Mouse (Mus musculus) stomach, embryonic 15.5 days (tissue): ENCODE data around the gene Clybl. TPM values are rescaled to one million over a fixed set of nuclear protein-coding genes. Genes with fewer than 3 reads are reported as not detected.

Source experiments
- ATAC-seq: fragments of 200-750 bp; cut with Nextera tagmentation; 2 replicates; pipeline ENCODE4 v1.8.0; 2017; ENCODE audit warnings: low read depth, moderate number of reproducible peaks, moderate TSS enrichment; ENCODE audit not compliant: insufficient read depth, low FRiP score
- H3K27ac ChIP-seq: fragments of 300-500 bp; sonication (generic); 2 replicates; pipeline ENCODE4 v1.5.1; 2015; ENCODE audit warnings: mild to moderate bottlenecking, inconsistent platforms
- H3K27me3 ChIP-seq: fragments of 300-500 bp; sonication (generic); replicated peaks from 2 replicates; pipeline ENCODE4 v1.6.1; 2015; ENCODE audit warnings: inconsistent platforms
- H3K36me3 ChIP-seq: fragments of 300-500 bp; sonication (generic); 2 replicates; pipeline ENCODE4 v1.6.1; 2015; ENCODE audit warnings: inconsistent platforms
- H3K4me1 ChIP-seq: fragments of 300-500 bp; sonication (generic); 2 replicates; pipeline ENCODE4 v1.6.1; 2015; ENCODE audit warnings: inconsistent platforms
- H3K4me2 ChIP-seq: fragments of 300-500 bp; sonication (generic); 2 replicates; pipeline ENCODE4 v1.6.1; 2015; ENCODE audit warnings: mild to moderate bottlenecking, inconsistent platforms
- H3K4me3 ChIP-seq: fragments of 300-500 bp; sonication (generic); replicated peaks from 2 replicates; pipeline ENCODE4 v1.5.1; 2015; ENCODE audit warnings: inconsistent platforms
- H3K9ac ChIP-seq: fragments of 300-500 bp; sonication (generic); 2 replicates; pipeline ENCODE4 v1.6.1; 2015; ENCODE audit warnings: inconsistent platforms
- H3K9me3 ChIP-seq: fragments of 300-500 bp; sonication (generic); 2 replicates; pipeline ENCODE4 v1.6.1; 2016; ENCODE audit warnings: inconsistent platforms
- whole genome bisulfite sequencing: fragments of 180-500 bp; shearing (Covaris S2); methylation state at CpG from one replicate; pipeline ENCODE4 v1.1.7; 2015; 5-methylcytosine and 5-hydroxymethylcytosine counted together
- polyA plus RNA-seq: library from polyadenylated mRNA; unstranded; fragments of >200 nt; fragmentation: Nextera tagmentation; extraction: Ambion mirVana; gene quantifications from 2 replicates; pipeline ENCODE4 v1.2.1, GENCODE M21; 2015

Clybl gene
- polyA plus RNA-seq, 1 experiment from 2014 or later, result 25.4 TPM

- 86% methylated on average over 8 of the region's 8 CpGs for WGBS
- Histone ChIP-seq H3K4me1 (no peaks in the 10 kb centered on the region), H3K9me3 (no peaks in the 10 kb centered on the region), H3K4me2 (no peak overlapping the region), H3K27ac (no peak overlapping the region), H3K9ac (no peak overlapping the region), H3K27me3 (no peaks in the 10 kb centered on the region), H3K36me3 (no peaks in the 10 kb centered on the region), H3K4me3 (no peak overlapping the region)
- no peak for ATAC-seq
Measured at GRCm38 (mm10) chr14:122350766-122351165, 169.3 kb downstream of the Clybl start.

GRCm38 (mm10) chr14:122357316-122357715 is 175.8 kb downstream of the Clybl start:
- no peaks in the 10 kb centered on the region for H3K4me1 ChIP-seq

GRCm38 (mm10) chr14:122358592-122358991 is 177.1 kb downstream of the Clybl start:
- no peaks in the 10 kb centered on the region for H3K27me3 ChIP-seq
- no peaks in the 10 kb centered on the region for H3K4me1 ChIP-seq
- 85% methylated on average over 3 of the region's 3 CpGs for WGBS
- no peak overlapping the region for H3K27ac ChIP-seq
- no peak for ATAC-seq
- no peak overlapping the region for H3K9ac ChIP-seq
- no peaks in the 10 kb centered on the region for H3K9me3 ChIP-seq
- no peak overlapping the region for H3K4me2 ChIP-seq
- no peak overlapping the region for H3K4me3 ChIP-seq
- H3K36me3 ChIP-seq, result no peaks in the 10 kb centered on the region

More at GRCm38 (mm10) chr14:122357316-122357715, 175.8 kb downstream of the Clybl start:
- Histone ChIP-seq H3K36me3 (no peaks in the 10 kb centered on the region), H3K27ac (no peak overlapping the region), H3K9me3 (no peaks in the 10 kb centered on the region), H3K4me2 (no peak overlapping the region), H3K27me3 (no peaks in the 10 kb centered on the region), H3K9ac (no peak overlapping the region), H3K4me3 (no peak overlapping the region)
- no peak for ATAC-seq
- 74% methylated on average over 4 of the region's 4 CpGs for WGBS

- 83% methylated on average over 23 of the region's 23 CpGs for WGBS
- H3K27me3 ChIP-seq, result no peaks in the 10 kb centered on the region
- no peaks in the 10 kb centered on the region for H3K9me3 ChIP-seq
- no peak for ATAC-seq
- no peak overlapping the region for H3K4me2 ChIP-seq
- H3K36me3 ChIP-seq, result no peaks in the 10 kb centered on the region
- no peak overlapping the region for H3K9ac ChIP-seq
- H3K27ac ChIP-seq, result no peak overlapping the region
- H3K4me1 ChIP-seq, result no peaks in the 10 kb centered on the region
- H3K4me3 ChIP-seq, result no peak overlapping the region
Measured at GRCm38 (mm10) chr14:122359136-122359905, 177.8 kb downstream of the Clybl start.

- H3K4me1 ChIP-seq, result no peaks in the 10 kb centered on the region
- 68% methylated on average over 9 of the region's 9 CpGs for WGBS
- no peaks in the 10 kb centered on the region for H3K36me3 ChIP-seq
- no peaks in the 10 kb centered on the region for H3K9me3 ChIP-seq
- H3K27ac ChIP-seq, result no peak overlapping the region
- no peak overlapping the region for H3K4me3 ChIP-seq
- H3K27me3 ChIP-seq, result no peaks in the 10 kb centered on the region
- no peak for ATAC-seq
- no peak overlapping the region for H3K4me2 ChIP-seq
- H3K9ac ChIP-seq, result no peak overlapping the region
Measured at GRCm38 (mm10) chr14:122361807-122362206, 180.3 kb downstream of the Clybl start.

- no peak for ATAC-seq
- 19% methylated on average over 6 of the region's 6 CpGs for WGBS
Measured at GRCm38 (mm10) chr14:122363156-122363555, 181.7 kb downstream of the Clybl start.

GRCm38 (mm10) chr14:122364026-122364425 is 182.5 kb downstream of the Clybl start:
- H3K27ac ChIP-seq, result no peak overlapping the region
- no peaks in the 10 kb centered on the region for H3K27me3 ChIP-seq
- no peaks in the 10 kb centered on the region for H3K9me3 ChIP-seq
- no peak overlapping the region for H3K9ac ChIP-seq
- H3K36me3 ChIP-seq, result no peaks in the 10 kb centered on the region
- 91% methylated on average over 3 of the region's 3 CpGs for WGBS
- no peak for ATAC-seq
- no peak overlapping the region for H3K4me2 ChIP-seq
- no peak overlapping the region for H3K4me3 ChIP-seq
- no peaks in the 10 kb centered on the region for H3K4me1 ChIP-seq

More at GRCm38 (mm10) chr14:122363156-122363555, 181.7 kb downstream of the Clybl start:
- H3K27ac ChIP-seq, result no peak overlapping the region
- H3K4me2 ChIP-seq, result no peak overlapping the region
- H3K9ac ChIP-seq, result no peak overlapping the region
- H3K4me1 ChIP-seq, result no peaks in the 10 kb centered on the region
- H3K4me3 ChIP-seq, result no peak overlapping the region
- H3K9me3 ChIP-seq, result no peaks in the 10 kb centered on the region
- no peaks in the 10 kb centered on the region for H3K27me3 ChIP-seq
- H3K36me3 ChIP-seq, result no peaks in the 10 kb centered on the region

GRCm38 (mm10) chr14:122367252-122367868 is 185.9 kb downstream of the Clybl start:
- no peak overlapping the region for H3K9ac ChIP-seq
- ATAC-seq, result no peak
- H3K9me3 ChIP-seq, result no peaks in the 10 kb centered on the region
- H3K36me3 ChIP-seq, result no peaks in the 10 kb centered on the region
- no peak overlapping the region for H3K4me3 ChIP-seq
- H3K27ac ChIP-seq, result no peak overlapping the region
- 83% methylated on average over 28 of the region's 28 CpGs for WGBS
- H3K27me3 ChIP-seq, result no peaks in the 10 kb centered on the region
- no peak overlapping the region for H3K4me2 ChIP-seq
- no peaks in the 10 kb centered on the region for H3K4me1 ChIP-seq

- H3K4me1 ChIP-seq, result no peaks in the 10 kb centered on the region
- H3K27me3 ChIP-seq, result no peaks in the 10 kb centered on the region
- ATAC-seq, result no peak
- H3K4me2 ChIP-seq, result no peak overlapping the region
- H3K9ac ChIP-seq, result no peak overlapping the region
- no peak overlapping the region for H3K4me3 ChIP-seq
- WGBS, result 85% methylated on average over 3 of the region's 3 CpGs
- no peaks in the 10 kb centered on the region for H3K9me3 ChIP-seq
- H3K36me3 ChIP-seq, result no peaks in the 10 kb centered on the region
- no peak overlapping the region for H3K27ac ChIP-seq
Measured at GRCm38 (mm10) chr14:122367882-122368418, 186.4 kb downstream of the Clybl start.

GRCm38 (mm10) chr14:122368501-122368900 is 187.0 kb downstream of the Clybl start:
- no peaks in the 10 kb centered on the region for H3K36me3 ChIP-seq
- no peaks in the 10 kb centered on the region for H3K9me3 ChIP-seq
- 83% methylated on average over 8 of the region's 8 CpGs for WGBS
- no peaks in the 10 kb centered on the region for H3K4me1 ChIP-seq
- no peaks in the 10 kb centered on the region for H3K27me3 ChIP-seq
- H3K27ac ChIP-seq, result no peak overlapping the region
- no peak for ATAC-seq
- no peak overlapping the region for H3K4me3 ChIP-seq
- no peak overlapping the region for H3K9ac ChIP-seq
- H3K4me2 ChIP-seq, result no peak overlapping the region

- no peaks in the 10 kb centered on the region for H3K9me3 ChIP-seq
- no peak for ATAC-seq
- WGBS, result 51% methylated on average over 5 of the region's 5 CpGs
- no peaks in the 10 kb centered on the region for H3K36me3 ChIP-seq
- H3K27me3 ChIP-seq, result no peaks in the 10 kb centered on the region
- no peaks in the 10 kb centered on the region for H3K4me1 ChIP-seq
- no peak overlapping the region for H3K9ac ChIP-seq
- no peak overlapping the region for H3K4me3 ChIP-seq
- no peak overlapping the region for H3K27ac ChIP-seq
- no peak overlapping the region for H3K4me2 ChIP-seq
Measured at GRCm38 (mm10) chr14:122371979-122372378, 190.5 kb downstream of the Clybl start.

- no peak overlapping the region for H3K4me2 ChIP-seq
- no peak overlapping the region for H3K9ac ChIP-seq
- no peak overlapping the region for H3K27ac ChIP-seq
- ATAC-seq, result no peak
- H3K4me3 ChIP-seq, result no peak overlapping the region
- no peaks in the 10 kb centered on the region for H3K4me1 ChIP-seq
- H3K36me3 ChIP-seq, result no peaks in the 10 kb centered on the region
- H3K9me3 ChIP-seq, result no peaks in the 10 kb centered on the region
- H3K27me3 ChIP-seq, result no peaks in the 10 kb centered on the region
- 45% methylated on average over 19 of the region's 19 CpGs for WGBS
Measured at GRCm38 (mm10) chr14:122373458-122373857, 192.0 kb downstream of the Clybl start.
